ENCODE assay signal across 1 mouse cellular context in the genomic region with DNA sequence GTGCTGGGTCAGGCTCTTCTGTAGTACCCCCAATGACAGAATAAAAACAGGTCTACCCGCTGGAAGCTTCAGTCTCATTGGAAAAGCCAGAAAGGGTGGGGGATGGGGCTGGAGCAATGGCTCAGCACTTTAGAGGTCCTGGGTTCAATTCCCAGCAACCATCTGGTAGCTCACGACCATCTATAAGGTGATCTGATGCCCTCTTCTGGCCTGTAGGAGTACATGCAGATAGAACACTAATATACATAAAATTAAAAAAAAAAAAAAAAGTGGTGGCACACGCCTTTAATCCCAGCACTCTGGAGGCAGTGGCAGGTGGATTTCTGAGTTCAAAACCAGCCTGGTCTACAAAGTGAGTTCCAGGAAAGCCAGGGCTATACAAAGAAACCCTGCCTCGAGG.
TF ChIP-seq lines count a peak whose summit lies in the region.

No protein-coding gene starts in this region.

TF ChIP-seq in MEL, 35 proteins besides CTCF, POLR2A, EP300 and RAD21:
- TF ChIP-seq MAX (IDR thresholded peaks at IDR 0.05; ENCODE audit: low read length) (no peak), E2F4 (IDR thresholded peaks at IDR 0.05; ENCODE audit: borderline replicate concordance, low read depth, low read length) (no peak), JUND (IDR thresholded peaks at IDR 0.05; ENCODE audit: low read depth, low read length) (0 out of 2 replicates have a peak, but pooled peaks have one; percentile 35), SIN3A (IDR thresholded peaks at IDR 0.05; ENCODE audit: low read length) (peak; percentile 50; the same call in 1 of the 2 replicates), RCOR1 (IDR thresholded peaks at IDR 0.05; ENCODE audit: low read depth, low read length) (no peak), TAL1 (IDR thresholded peaks at IDR 0.05; ENCODE audit: low read length) (no peak), ZMIZ1 (IDR thresholded peaks at IDR 0.05; ENCODE audit: low read depth, low read length) (no peak), MYC (IDR thresholded peaks at IDR 0.05; ENCODE audit: low read depth, low read length) (0 out of 2 replicates have a peak, but pooled peaks have one; percentile 53), BHLHE40 (IDR thresholded peaks at IDR 0.05; ENCODE audit: borderline replicate concordance, low read depth, low read length) (no peak), SMC3 (IDR thresholded peaks at IDR 0.05; ENCODE audit: low read depth, low read length) (peak; percentile 74), NRF1 (IDR thresholded peaks at IDR 0.05; ENCODE audit: insufficient read depth, low read depth, low read length, poor library complexity, severe bottlenecking) (no peak), USF1 (IDR thresholded peaks at IDR 0.05; ENCODE audit: low read depth, low read length) (no peak), POLR2AphosphoS5 (IDR thresholded peaks at IDR 0.05; ENCODE audit: borderline replicate concordance, low read depth, low read length) (no peak), POLR2AphosphoS2 (IDR thresholded peaks at IDR 0.05; ENCODE audit: low read length) (no peak), TBP (IDR thresholded peaks at IDR 0.05; ENCODE audit: low read depth, low read length) (no peak), USF2 (IDR thresholded peaks at IDR 0.05; ENCODE audit: borderline replicate concordance in 1 of 2, insufficient read depth in 1 of 2, low read depth in 1 of 2, low read length in 2 of 2) (no peak), KAT2A (conservative IDR thresholded peaks at IDR 0.05; ENCODE audit: low read depth, low read length) (no peak), MAFK (IDR thresholded peaks at IDR 0.05; ENCODE audit: borderline replicate concordance, low read depth, low read length) (no peak), MXI1 (IDR thresholded peaks at IDR 0.05; ENCODE audit: low read depth, low read length) (0 out of 2 replicates have a peak, but pooled peaks have one; percentile 24), GABPA (IDR thresholded peaks at IDR 0.05; ENCODE audit: low read depth, low read length) (0 out of 2 replicates have a peak, but pooled peaks have one; percentile 26), TCF12 (IDR thresholded peaks at IDR 0.05; ENCODE audit: low read depth, low read length) (no peak), UBTF (IDR thresholded peaks at IDR 0.05; ENCODE audit: borderline replicate concordance, insufficient read depth, low read depth, low read length) (no peak), MAZ (IDR thresholded peaks at IDR 0.05; ENCODE audit: low read depth, low read length) (peak; percentile 61; the same call in 1 of the 2 replicates), GATA1 (IDR thresholded peaks at IDR 0.05; ENCODE audit: low read depth, low read length) (0 out of 2 replicates have a peak, but pooled peaks have one; percentile 14), MYB (IDR thresholded peaks at IDR 0.05; ENCODE audit: low read depth, low read length) (no peak), ZKSCAN1 (IDR thresholded peaks at IDR 0.05; ENCODE audit: low read depth, low read length) (no peak; the same call in 1 of the 2 replicates), ZC3H11A (IDR thresholded peaks at IDR 0.05; ENCODE audit: low read depth, low read length) (peak; percentile 81), CHD1 (IDR thresholded peaks at IDR 0.05; ENCODE audit: low read depth, low read length) (no peak), HCFC1 (IDR thresholded peaks at IDR 0.05; ENCODE audit: low read depth, low read length) (no peak), CHD2 (IDR thresholded peaks at IDR 0.05; ENCODE audit: low read length) (no peak), MEF2A (IDR thresholded peaks at IDR 0.05; ENCODE audit: extremely low read depth, insufficient replicate concordance, low read depth, low read length, poor library complexity, severe bottlenecking) (no peak), NELFE (IDR thresholded peaks at IDR 0.05; ENCODE audit: low read depth, low read length) (no peak), ZNF384 (IDR thresholded peaks at IDR 0.05; ENCODE audit: low read depth, low read length) (peak; percentile 98), ELF1 (IDR thresholded peaks at IDR 0.05; ENCODE audit: low read depth, low read length) (no peak), ETS1 (IDR thresholded peaks at IDR 0.05; ENCODE audit: low read depth, low read length) (no peak)
